Mouse (Mus musculus) small intestine, adult 2 months (tissue): ENCODE measurements around the gene Abt1. TPM values are rescaled to one million over a fixed set of nuclear protein-coding genes. Genes with fewer than 3 reads are reported as not detected.

Source experiments
- H3K27ac ChIP-seq: fragments of 200-500 bp; 2 replicates; pipeline ENCODE4 v1.5.1; 2012; ENCODE audit warnings: low read depth, low read length, control low read depth, inconsistent platforms; ENCODE audit not compliant: insufficient read depth
- H3K27me3 ChIP-seq: fragments of 200-500 bp; 2 replicates; pipeline ENCODE4 v1.6.1; 2012; ENCODE audit warnings: mild to moderate bottlenecking, moderate library complexity, low read length, inconsistent platforms; ENCODE audit not compliant: control insufficient read depth, insufficient read depth
- H3K36me3 ChIP-seq: fragments of 200-500 bp; 2 replicates; pipeline ENCODE4 v1.6.1; 2012; ENCODE audit warnings: mild to moderate bottlenecking, low read length, control low read depth, inconsistent platforms; ENCODE audit not compliant: control insufficient read depth, insufficient read depth
- H3K4me1 ChIP-seq: fragments of 200-500 bp; 2 replicates; pipeline ENCODE4 v1.6.1; 2012; ENCODE audit warnings: low read length, inconsistent platforms, mixed read lengths; ENCODE audit not compliant: control insufficient read depth, insufficient read depth, insufficient read length
- H3K4me3 ChIP-seq: fragments of 200-500 bp; 2 replicates; pipeline ENCODE4 v1.5.1; 2012; ENCODE audit warnings: low read depth, mild to moderate bottlenecking, control low read depth, inconsistent platforms, low read length, moderate library complexity
- CTCF ChIP-seq: fragments of 200-500 bp; IDR thresholded peaks from 2 replicates; pipeline ENCODE4 v1.5.1; 2012; ENCODE audit warnings: low read depth, mild to moderate bottlenecking, control low read depth, inconsistent platforms, low read length, moderate library complexity, mixed read lengths; ENCODE audit not compliant: insufficient replicate concordance, insufficient read length; ENCODE audit errors: extremely low read depth
- POLR2A ChIP-seq: fragments of 200-500 bp; IDR thresholded peaks from 2 replicates; pipeline ENCODE4 v1.6.1; 2012; ENCODE audit warnings: low read depth, mild to moderate bottlenecking, control low read depth, inconsistent platforms, low read length, moderate library complexity
- WGBS: fragments of 180-500 bp; shearing (Covaris S2); methylation state at CpG from one replicate; pipeline ENCODE4 v1.1.7; 2018; 5-methylcytosine and 5-hydroxymethylcytosine counted together
- polyA plus RNA-seq: library from polyadenylated mRNA; depleted of rRNA; stranded (reverse); fragments of >200 nt; gene quantifications from 2 replicates; pipeline ENCODE4 v1.2.3, GENCODE M21; 2012; rRNA removed

The Abt1 gene
- polyA plus RNA-seq: 0.95 and 1.2 TPM in 2 replicates

DNA sequence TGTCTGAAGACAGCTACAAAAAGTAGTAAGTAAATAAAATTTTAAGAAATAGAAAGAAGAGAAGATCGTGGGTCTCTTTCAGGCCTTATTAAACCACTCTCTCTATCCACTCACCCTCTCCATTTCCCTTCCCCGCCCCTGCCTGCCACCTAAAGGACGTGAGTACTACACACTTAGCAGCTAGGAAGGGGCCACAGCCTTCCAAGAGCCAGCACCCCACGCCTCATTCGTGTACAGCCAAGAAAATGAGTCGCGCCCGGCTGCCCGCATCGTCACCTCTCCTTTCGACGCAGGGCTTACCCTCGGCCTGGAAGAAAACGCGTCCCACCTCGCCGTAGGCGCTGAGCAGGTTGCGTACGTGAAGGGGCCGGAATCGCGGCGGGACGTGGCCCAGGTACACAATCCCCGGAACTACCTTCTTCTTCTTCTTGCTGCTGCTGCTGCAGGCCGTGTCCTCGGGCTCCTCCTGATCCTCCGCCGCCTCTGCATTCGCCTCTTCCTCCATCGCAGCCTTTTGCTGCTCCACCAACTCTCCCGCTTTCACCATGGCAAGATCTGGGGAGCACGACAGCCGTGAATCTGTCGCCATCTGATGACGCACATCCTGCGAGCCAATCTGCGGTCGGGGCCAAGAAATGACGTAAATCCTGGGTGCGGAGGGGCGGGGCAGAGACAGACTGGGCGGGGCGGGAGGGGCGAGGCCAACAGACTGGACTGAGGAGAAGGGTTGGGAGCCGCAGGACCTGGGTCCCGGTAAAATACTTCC, at the start of gene Abt1:
Gene Abt1, minus strand, starts transcription at position 581 of the 766 bp plus-strand sequence.
- Histone ChIP-seq H3K4me1 (peaks cover 3% of the 10 kb centered on the region; the same call in 1 of the 2 replicates), H3K27me3 (no peaks in the 10 kb centered on the region), H3K4me3 (peak within 1 kb of the TSS; percentile 88), H3K27ac (peak within 1 kb of the TSS; percentile 75), H3K36me3 (peaks cover 16% of the 10 kb centered on the region)
- under 1% methylated on average over 48 of the region's 48 CpGs for WGBS
- TF ChIP-seq POLR2A: peak; percentile 20; the same call in 1 of the 2 replicates
- TF ChIP-seq CTCF: no peak

DNA sequence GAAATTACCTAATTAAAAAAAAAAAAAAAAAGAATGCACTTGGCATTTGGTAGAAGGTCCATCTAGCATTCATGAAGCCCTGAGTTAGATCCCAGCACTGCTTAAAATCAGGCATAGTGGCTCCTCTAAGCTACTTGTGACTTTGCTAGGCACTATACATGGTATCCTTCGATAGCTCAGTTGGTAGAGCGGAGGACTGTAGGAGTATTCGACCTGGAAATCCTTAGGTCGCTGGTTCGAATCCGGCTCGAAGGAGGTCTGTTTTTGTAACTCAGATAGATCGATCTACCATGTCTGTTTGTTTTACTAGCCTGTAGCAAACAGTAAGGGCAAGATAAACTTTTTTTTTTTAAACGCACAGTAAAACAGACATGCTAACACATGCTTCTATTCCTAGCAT, 43.2 kb upstream of the Abt1 start:
- Histone ChIP-seq H3K27ac (no peak overlapping the region), H3K4me1 (peaks cover 3% of the 10 kb centered on the region; the same call in 1 of the 2 replicates)
- TF ChIP-seq POLR2A (no peak), CTCF (no peak)

DNA sequence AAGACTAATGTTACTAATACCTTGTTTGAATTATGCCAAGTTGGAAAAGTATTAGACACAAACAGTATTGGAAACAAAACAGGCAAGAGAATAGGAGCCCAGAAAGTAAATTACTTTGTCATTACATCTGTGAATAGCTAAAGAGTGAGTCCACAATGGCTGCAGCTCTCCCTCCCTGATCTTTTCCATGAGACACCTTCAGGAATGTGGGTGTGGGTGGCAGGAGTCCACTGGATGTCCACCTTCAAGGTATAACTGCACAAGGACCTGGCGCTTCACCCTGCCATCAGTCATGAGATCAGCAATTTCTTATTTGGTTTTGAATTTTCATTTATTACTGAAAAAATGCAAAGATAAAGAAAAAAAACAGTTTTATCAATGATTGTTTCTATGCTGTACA, 42.6 kb upstream of the Abt1 start:
- Histone ChIP-seq H3K36me3 (no peaks in the 10 kb centered on the region), H3K4me3 (no peak overlapping the region), H3K27ac (no peak overlapping the region), H3K27me3 (no peaks in the 10 kb centered on the region), H3K4me1 (peaks cover 6% of the 10 kb centered on the region; the same call in 1 of the 2 replicates)
- WGBS: 76% methylated on average over 1 of the region's 1 CpGs
- no peak for TF ChIP-seq POLR2A
- TF ChIP-seq CTCF: no peak

More for the DNA sequence above, 43.2 kb upstream of the Abt1 start:
- Histone ChIP-seq H3K4me3 (no peak overlapping the region), H3K36me3 (no peaks in the 10 kb centered on the region), H3K27me3 (no peaks in the 10 kb centered on the region)
- 10% methylated on average over 9 of the region's 9 CpGs for WGBS

DNA sequence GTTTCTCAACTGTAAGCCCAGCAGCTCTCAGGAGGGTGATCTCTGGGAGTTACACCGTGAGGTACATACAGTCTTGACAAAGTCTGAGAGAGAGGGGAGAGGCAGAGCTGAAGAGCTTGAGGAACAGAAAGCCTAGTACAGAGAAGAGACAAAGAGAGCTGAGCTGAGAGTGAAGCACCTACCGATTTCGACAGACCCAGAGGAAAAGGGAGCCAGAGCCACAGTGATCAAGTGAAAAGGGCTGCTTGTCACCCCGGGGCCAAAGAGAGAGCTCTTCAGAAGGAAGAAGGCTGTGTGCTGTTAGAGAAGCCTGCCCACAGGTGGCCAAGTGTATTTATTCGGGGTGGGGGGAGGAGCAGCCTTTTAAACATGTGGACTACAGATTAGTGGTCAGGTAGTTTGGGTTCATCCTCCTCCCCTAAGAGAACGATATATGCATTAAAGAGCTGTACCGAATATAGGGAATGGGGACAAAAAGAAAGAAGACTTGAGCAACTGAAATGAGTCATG, 42.0 kb upstream of the Abt1 start, which contains the start of gene Btn1a1:
Gene Btn1a1, minus strand, starts transcription at position 302 of the 510 bp plus-strand sequence.
- peak within 1 kb of the TSS; percentile 69 for H3K4me3 ChIP-seq
- TF ChIP-seq POLR2A: no peak
- TF ChIP-seq CTCF: no peak
- peaks cover 7% of the 10 kb centered on the region; the same call in 1 of the 2 replicates for H3K4me1 ChIP-seq
- H3K27me3 ChIP-seq: no peaks in the 10 kb centered on the region
- no peaks in the 10 kb centered on the region for H3K36me3 ChIP-seq
- H3K27ac ChIP-seq: no peak within 1 kb of the TSS
- WGBS: 7% methylated on average over 7 of the region's 7 CpGs

DNA sequence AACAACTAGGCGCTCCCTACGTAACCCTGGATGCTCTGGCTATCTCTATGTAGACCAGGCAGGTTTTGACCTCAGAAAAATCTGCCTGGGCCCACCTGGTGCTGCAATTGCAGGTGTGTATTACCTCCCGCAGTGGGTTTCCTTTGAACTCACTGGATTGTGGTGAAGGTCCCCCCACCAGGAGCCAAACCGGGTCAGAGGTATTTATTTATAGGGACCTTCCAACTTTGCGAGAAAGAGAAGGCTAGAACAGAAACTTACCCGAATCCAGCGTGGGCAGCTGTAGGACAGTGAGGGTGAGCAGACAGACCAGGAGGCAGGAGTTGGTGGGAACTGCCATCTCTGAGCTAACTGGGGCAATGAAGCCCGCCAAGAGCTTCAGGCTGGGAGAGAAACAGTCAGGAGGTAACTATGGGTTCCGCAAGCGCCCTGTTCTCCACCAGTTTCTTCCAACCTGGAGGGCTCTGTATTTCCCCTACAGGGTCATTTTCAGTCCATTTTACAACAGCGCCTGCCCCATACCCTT, 41.2 kb upstream of the Abt1 start:
- Histone ChIP-seq H3K36me3 (no peaks in the 10 kb centered on the region), H3K4me1 (peaks cover 7% of the 10 kb centered on the region; the same call in 1 of the 2 replicates), H3K27ac (no peak overlapping the region), H3K27me3 (no peaks in the 10 kb centered on the region), H3K4me3 (peak overlapping the region; percentile 69)
- no peak for TF ChIP-seq CTCF
- TF ChIP-seq POLR2A: no peak
- 7% methylated on average over 11 of the region's 11 CpGs for WGBS

DNA sequence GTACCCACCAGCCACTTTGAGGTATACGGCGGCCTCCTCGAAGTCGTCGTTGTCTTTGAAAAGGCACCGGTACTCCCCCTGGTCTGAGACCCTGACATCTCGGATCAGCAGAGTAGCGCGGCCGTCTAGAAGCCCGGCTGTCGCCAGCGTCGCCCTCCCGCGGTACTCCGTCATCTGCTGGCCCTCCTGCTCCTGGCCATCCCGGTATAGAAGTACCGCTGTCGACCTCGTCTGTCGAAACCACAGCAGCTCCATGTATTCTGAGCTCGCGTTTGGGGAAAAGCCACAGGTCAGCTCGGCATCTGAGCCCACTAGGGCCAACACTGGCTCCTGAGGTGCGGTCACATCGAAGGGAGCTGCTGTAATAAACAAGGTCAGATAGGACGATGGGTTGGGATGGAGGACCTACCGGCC, 40.6 kb upstream of the Abt1 start:
- no peaks in the 10 kb centered on the region for H3K36me3 ChIP-seq
- H3K4me3 ChIP-seq: peak overlapping the region; percentile 69
- WGBS: under 1% methylated on average over 29 of the region's 29 CpGs
- H3K27me3 ChIP-seq: no peaks in the 10 kb centered on the region
- TF ChIP-seq CTCF: no peak
- no peak for TF ChIP-seq POLR2A
- H3K27ac ChIP-seq: no peak overlapping the region
- peaks cover 7% of the 10 kb centered on the region; the same call in 1 of the 2 replicates for H3K4me1 ChIP-seq
